Mouse (Mus musculus): Measurements from ENCODE around the gene Fbxl15. TPM values are rescaled to one million over a fixed set of nuclear protein-coding genes. Genes with fewer than 3 reads are reported as not detected.

Fbxl15 gene
- polyA plus RNA-seq, 1 experiment = 18.5 TPM

DNA sequence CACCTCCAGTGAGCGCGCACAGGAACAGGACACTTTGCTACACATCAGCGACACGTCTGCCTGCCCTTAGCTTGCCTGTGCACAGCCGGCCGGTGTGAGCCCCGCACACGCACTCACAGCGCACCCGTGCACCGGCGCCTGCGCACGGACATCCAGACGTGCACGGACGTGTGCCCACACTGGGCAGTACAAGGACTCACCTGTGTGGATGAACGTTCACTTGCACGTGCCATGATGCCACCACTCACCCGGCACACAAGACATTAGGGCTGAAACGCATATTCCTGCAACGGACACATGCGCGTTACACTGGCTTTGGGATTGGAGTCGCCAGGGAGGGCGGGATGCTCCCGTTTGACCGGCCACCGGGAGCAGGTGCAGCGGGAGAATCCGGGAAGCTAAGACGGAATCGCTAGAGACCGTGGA lies 23.1 kb upstream of the Fbxl15 start:
- TF ChIP-seq GATA1 (IDR thresholded peaks at IDR 0.05; ENCODE audit: low read length) = no peak

DNA sequence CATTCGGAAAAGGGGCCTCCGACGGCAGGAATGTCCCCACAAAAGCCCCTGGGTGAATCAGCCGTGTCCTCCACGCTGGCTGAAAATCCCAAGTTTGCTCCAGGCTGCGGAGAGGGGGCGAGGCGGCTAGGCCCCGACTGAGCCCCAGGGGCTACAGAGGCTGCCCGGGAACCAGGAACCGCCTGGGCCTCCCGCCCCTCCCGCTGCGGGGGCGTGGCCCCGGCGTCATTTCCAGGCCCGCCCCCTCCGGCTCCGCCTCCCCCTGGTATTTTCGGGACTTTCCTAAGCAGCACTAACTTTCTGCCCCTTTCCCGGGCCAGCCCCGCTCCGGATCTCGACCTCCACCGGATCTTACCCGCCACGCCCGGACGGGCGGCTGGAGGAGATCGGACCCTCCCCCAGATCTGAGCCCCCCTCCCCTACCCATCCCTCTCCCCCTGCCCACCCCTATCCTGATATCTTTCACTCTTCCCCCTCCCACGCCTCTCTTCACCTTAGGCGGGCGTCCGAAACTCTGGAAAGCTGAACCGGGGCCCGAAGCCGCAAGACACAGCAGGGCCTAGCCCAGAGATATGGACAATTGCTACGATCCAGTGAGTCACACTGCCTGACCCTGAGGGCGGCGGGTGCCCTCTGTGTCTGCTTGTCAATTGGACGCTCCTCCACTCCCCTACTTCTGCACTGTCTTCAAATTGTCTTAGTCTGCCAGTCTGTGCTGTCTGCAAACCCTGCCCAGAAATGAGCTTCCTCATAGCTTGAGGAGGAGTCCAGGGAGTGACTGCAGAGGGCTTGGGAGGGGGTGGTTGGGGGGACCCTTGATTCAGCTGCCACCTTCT lies 22.3 kb upstream of the Fbxl15 start:
- TF ChIP-seq GATA1 (IDR thresholded peaks at IDR 0.05; ENCODE audit: low read length) = no peak

DNA sequence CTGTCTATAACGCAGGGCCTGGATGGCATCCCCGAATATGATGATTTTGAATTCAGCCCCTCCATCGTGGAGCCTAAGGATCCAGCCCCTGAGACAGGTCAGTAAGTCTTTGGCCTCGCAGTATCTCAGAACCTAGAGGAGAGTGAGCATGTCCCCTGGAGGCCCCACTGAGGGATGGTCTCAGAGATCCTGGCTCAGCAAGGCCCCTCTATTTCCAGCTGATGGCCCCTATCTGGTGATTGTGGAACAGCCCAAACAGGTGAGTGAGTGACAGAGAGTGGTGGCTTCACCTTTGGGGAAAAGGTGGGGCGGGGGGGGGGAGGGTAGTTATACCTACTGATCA lies 21.7 kb upstream of the Fbxl15 start:
- no peak for TF ChIP-seq GATA1 (IDR thresholded peaks at IDR 0.05; ENCODE audit: low read length)

DNA sequence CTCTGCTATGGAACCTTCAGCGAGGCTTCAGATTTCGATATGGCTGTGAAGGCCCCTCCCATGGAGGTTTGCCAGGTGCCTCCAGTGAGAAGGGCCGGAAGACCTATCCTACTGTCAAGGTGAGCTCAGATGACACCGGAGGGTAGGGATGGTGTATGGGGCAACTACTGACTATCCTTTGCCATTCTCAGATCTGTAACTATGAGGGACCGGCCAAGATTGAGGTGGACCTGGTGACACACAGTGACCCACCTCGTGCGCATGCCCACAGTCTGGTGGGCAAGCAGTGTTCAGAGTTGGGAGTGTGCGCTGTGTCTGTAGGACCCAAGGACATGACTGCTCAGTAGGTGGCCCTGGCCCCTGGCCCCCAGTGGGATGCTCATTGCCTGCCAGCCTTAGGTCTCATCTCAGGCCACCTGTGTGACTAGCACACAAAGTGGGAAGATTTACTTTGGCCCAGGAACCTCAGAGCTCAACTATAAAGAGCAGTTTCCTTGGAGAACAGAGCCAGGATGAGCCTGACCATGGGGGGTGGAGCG lies 21.2 kb upstream of the Fbxl15 start:
- no peak for TF ChIP-seq GATA1 (IDR thresholded peaks at IDR 0.05; ENCODE audit: low read length)

DNA sequence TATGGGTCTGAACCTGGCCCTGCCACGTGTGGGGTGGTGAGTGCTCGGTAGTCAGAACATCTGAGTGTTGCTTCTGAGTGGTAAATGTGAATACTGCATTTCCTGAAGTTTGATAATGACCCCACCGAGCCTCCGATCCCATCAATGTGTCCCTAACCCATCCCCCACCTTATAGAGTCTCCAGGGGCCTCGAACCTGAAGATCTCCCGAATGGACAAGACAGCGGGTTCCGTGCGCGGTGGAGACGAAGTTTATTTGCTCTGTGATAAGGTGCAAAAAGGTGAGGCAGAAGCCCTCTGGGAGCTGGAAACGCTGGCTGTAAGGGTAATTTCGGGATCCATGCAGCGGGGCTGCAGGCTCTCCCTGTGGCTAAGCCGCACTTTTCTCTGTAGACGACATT lies 20.2 kb upstream of the Fbxl15 start:
- TF ChIP-seq GATA1 (IDR thresholded peaks at IDR 0.05; ENCODE audit: low read length) = no peak

DNA sequence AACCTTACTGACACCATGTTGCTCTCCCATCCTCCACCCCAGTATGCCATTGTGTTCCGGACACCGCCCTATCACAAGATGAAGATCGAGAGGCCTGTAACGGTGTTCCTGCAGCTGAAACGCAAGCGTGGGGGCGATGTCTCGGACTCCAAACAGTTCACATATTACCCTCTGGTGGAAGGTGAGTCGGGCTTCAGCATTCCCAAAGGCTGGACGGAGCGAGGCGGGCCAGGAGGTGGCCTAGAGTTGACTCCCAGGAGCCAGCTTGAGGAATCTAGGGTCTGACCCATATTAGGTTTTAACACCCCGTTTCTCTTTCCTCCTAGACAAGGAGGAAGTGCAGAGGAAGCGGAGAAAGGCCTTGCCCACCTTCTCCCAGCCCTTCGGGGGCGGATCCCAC lies 19.7 kb upstream of the Fbxl15 start:
- TF ChIP-seq GATA1 (IDR thresholded peaks at IDR 0.05; ENCODE audit: low read length) = no peak

DNA sequence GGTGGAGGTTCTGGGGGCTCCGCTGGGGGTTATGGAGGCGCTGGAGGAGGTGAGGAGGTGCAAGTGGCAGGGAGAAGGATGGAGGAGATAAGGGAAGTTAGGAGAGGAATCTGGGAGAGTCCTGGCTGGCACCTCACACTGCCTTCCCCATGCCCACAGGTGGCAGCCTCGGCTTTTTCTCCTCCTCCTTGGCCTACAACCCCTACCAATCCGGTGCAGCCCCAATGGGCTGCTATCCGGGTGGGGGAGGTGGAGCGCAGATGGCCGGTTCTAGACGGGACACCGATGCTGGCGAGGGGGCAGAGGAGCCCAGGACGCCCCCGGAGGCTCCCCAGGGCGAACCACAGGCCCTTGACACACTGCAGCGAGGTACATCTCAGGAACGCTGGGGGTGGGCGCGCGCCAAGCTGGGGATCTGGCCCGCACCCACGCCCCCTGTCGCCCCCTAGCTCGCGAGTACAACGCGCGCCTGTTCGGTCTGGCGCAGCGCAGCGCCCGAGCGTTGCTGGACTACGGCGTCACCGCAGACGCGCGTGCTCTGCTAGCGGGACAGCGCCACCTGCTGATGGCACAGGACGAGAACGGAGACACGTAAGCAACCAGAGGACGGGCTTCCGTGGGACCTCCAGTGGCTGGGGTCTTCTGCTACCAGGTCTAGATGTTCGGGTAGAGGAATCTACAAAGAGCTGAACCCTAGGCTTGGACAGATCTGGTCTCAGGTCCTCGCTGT lies 19.1 kb upstream of the Fbxl15 start:
- TF ChIP-seq GATA1 (IDR thresholded peaks at IDR 0.05; ENCODE audit: low read length) = no peak

DNA sequence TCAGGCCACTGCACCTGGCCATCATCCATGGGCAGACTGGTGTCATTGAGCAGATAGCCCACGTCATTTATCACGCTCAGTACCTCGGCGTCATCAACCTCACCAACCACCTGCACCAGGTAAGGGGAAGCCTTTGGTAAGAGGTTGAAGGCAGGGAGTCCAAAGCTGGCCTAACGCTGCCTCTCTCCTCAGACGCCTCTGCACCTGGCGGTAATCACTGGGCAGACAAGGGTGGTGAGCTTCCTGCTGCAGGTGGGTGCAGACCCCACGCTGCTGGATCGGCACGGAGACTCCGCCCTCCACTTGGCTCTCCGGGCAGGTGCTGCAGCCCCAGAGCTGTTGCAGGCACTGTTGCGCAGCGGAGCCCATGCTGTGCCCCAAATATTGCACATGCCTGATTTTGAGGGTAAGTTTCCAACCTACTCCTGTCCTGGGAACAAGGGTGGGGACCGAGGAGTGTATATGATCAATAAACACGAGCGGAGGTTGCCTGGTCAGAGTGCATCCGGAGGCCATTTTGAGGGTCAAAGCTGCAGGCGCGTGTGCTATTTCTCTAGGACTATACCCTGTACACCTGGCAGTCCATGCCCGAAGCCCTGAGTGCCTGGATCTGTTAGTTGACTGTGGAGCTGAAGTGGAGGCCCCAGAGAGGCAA lies 18.2 kb upstream of the Fbxl15 start:
- TF ChIP-seq GATA1 (IDR thresholded peaks at IDR 0.05; ENCODE audit: low read length) = no peak

DNA sequence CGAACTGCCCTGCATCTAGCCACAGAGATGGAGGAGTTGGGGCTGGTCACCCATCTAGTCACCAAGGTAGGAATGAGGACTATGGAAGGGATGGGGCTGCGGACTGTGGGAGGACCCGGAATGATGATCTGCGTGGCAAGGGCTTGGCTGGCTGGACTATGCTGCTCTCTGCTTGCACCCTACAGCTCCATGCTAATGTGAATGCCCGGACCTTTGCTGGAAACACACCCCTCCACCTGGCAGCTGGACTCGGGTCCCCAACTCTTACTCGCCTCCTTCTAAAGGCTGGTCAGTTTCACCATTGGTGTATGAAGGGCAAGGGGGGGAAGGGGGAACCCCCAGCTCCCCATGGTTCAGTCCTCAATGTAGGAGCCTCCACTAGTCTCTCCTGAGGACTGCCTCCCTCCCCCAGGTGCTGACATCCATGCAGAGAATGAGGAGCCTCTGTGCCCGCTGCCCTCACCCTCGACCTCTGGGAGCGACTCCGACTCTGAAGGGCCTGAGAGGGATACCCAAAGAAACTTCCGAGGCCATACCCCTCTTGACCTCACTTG lies 17.6 kb upstream of the Fbxl15 start:
- no peak for TF ChIP-seq GATA1 (IDR thresholded peaks at IDR 0.05; ENCODE audit: low read length)

DNA sequence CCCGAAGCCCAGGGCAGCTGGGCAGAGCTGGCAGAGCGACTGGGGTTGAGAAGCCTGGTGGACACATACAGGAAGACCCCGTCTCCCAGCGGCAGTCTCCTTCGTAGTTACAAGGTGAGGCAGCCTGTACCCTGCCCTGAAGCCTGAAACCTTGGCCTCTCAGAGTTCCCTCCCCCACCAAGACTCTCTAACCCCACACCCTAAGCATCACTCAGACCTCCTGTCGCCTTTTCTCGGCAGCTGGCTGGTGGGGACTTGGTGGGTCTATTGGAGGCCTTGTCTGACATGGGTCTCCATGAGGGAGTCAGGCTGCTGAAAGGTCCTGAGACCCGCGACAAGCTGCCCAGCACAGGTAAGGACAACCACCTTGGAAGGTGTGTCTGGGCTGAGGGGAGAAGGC lies 16.6 kb upstream of the Fbxl15 start:
- TF ChIP-seq GATA1 (IDR thresholded peaks at IDR 0.05; ENCODE audit: low read length) = no peak

DNA sequence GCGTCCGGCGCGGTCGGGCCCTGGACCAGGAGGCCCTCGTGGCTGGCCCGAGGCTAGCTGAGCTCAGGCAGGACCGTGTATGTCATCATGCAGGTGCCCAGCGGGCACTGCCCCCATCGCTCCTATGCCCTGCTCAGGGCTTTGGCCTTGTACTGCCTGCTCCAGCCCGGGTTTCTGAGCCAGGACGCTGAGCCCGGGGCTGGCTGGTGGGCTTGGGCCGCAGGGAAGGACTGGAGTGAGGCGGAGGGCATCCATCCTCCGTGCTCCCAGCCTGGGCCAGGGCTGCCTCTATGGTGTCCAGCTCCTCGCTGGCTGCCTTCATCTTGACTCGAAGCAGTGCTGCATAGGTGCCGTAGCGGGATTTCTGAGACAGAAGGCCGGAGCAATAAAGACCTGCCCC lies 15.4 kb upstream of the Fbxl15 start:
- TF ChIP-seq GATA1 (IDR thresholded peaks at IDR 0.05; ENCODE audit: low read length) = no peak

DNA sequence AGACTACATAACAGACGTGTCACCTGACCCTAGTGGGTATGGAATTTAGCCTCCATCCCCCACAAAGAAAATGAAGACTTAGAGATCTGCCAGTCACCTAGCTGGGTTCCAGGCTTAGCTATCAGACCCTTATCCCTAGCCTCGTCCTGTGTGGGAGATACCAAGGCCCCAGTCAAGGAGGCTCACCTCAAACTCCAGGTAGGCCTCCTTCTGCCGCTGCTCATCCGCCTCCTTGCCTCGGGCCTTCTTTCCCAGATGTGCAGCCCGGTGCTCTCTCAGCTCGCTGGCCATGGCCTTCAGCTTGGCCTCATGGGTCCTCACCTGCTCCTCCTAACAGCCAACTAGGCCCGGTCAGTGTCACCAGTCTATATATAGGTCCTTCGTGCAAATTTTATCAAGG lies 14.9 kb upstream of the Fbxl15 start:
- TF ChIP-seq GATA1 (IDR thresholded peaks at IDR 0.05; ENCODE audit: low read length) = no peak

DNA sequence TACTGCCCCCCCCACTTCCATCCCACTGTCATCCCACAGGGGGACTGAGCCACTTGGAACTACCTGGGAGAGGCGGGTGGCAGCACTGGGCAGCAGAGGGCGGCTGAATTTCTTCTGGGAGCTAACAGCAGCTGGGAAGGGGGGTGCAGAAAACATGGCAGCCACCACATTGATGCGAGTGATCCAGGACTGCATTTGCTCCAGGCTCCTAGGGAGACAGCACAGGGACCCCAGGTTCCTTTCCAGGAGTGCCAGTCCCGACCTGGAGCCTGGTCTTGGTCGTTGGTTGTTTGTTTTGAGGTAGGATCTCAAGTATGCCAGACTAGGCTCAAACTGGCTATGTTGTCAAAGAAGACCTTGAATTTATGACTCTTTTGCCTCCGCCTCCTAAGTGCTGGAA lies 14.4 kb upstream of the Fbxl15 start:
- no peak for TF ChIP-seq GATA1 (IDR thresholded peaks at IDR 0.05; ENCODE audit: low read length)

DNA sequence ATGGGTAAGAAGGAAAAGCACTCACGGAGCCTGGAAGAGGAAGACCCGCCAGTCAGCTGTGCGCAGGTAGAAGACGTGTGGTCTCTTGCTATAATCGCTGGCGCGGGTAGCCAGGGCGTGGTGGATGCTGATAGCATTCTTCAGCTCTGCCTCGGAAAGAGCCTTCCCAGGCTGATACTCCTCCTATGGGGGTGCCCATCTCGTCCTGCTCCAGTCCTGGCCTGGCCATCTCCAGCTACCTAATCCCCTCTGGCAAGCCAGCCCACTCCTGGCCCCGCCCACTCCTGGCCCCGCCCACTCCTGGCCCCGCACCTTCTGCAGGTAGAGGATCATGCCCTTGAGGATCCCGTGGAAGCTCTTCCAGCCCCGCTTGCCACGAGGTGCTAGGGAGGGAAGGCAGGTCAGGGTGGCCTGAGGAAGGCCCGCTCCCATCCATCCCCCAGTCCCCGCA lies 13.8 kb upstream of the Fbxl15 start:
- TF ChIP-seq GATA1 (IDR thresholded peaks at IDR 0.05; ENCODE audit: low read length) = no peak

DNA sequence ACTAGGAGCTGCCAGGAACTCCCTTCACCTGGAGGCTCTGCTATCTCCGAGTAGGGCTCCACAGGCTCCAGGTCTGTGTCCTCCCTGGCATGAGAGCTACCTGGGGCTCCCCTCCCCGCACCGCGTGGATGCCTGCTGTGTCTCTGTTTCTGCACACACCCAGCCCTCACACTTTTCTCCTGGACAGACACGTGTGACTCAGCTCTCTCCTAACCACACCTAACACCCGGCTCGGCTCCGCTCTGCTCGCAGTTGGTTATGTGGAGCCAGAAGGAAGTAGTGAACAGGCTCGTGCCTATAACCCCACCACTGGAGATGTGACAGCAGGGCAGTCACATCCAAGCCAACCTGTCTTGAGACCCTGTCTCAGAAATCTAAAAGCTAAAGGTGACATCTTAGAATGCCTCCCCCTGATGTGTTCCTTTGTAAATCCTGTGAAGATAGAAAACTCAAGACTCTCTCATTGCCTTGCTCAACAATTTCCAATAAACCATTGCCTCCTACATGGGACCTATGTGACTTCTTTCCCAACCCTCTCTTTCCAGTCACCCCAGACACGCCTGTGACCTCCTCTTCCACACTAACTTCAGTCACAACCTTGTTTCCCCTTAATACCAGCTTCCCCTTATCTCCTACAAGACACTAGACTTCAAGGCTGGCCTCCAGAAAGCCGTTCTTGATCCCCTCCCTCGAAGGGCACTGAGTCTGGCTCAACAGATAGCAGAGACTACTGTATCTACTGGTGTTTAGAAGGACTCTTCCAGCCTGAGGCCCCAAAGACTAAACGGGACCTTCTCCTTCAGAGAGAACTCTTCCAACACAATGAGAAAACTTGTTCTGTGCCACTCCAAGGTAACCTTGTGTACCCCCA lies 12.9 kb upstream of the Fbxl15 start:
- TF ChIP-seq GATA1 (IDR thresholded peaks at IDR 0.05; ENCODE audit: low read length) = peak; percentile 34
